Mouse (Mus musculus): ENCODE data around the gene Plekhh2. TPM values are rescaled to one million over a fixed set of nuclear protein-coding genes. Genes with fewer than 3 reads are reported as not detected.

Plekhh2 gene
- polyA plus RNA-seq, 1 experiment from 2014 or later, result 0.31 TPM

- no peaks in the 10 kb centered on the region for H3K27me3 ChIP-seq (ENCODE audit: insufficient read depth, low read length)
- H3K4me2 ChIP-seq (ENCODE audit: low read depth, low read length), result no peak overlapping the region
- H3K27ac ChIP-seq (ENCODE audit: low read depth), result no peak overlapping the region
- ATAC-seq (no peak), DNase-seq (no peak)
- H3K9me3 ChIP-seq (ENCODE audit: low read length), result no peaks in the 10 kb centered on the region
- WGBS (ENCODE audit: insufficient replicate concordance), result 86% methylated on average over 10 of the region's 10 CpGs
- H3K36me3 ChIP-seq (replicated peaks; ENCODE audit: insufficient read depth, low read length), result no peaks in the 10 kb centered on the region
- H3K4me1 ChIP-seq (ENCODE audit: insufficient read depth), result peaks cover 4% of the 10 kb centered on the region
- H3K9ac ChIP-seq (replicated peaks), result no peak overlapping the region
- no peak for TF ChIP-seq CTCF (IDR thresholded peaks at IDR 0.05; ENCODE audit: low read depth)
- TF ChIP-seq EP300 (IDR thresholded peaks at IDR 0.05; ENCODE audit: low read depth), result no peak
- H3K4me3 ChIP-seq (ENCODE audit: low read depth, low read length), result no peak overlapping the region
Measured at GRCm38 (mm10) chr17:84603709-84604420, 92.2 kb downstream of the Plekhh2 start.

DNA sequence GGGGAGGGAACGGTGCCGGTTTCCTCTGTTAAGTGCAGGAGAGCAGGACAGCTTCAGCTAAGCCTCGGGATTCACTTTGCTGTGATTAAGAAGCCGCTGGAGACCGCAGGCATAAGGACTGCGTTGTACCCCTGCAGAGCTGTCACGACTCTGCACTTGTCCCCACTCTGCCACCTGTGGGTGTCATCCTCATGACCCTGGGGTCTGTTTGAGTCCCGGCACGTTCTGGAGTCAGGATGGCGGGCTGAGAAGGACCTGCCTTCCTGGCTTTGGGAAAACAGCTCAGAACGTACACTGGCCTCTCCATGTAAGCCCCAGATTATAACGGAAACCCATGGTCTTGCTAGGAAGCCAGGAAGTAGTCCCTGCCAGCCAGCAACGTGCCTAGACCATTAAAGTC, 95.3 kb downstream of the Plekhh2 start:
- ATAC-seq (no peak), DNase-seq (no peak)
- Histone ChIP-seq H3K36me3 (replicated peaks; ENCODE audit: insufficient read depth, low read length) (no peaks in the 10 kb centered on the region), H3K4me2 (ENCODE audit: low read depth, low read length) (no peak overlapping the region), H3K4me3 (ENCODE audit: low read depth, low read length) (no peak overlapping the region), H3K9ac (replicated peaks) (no peak overlapping the region), H3K27me3 (ENCODE audit: insufficient read depth, low read length) (no peaks in the 10 kb centered on the region), H3K9me3 (ENCODE audit: low read length) (no peaks in the 10 kb centered on the region), H3K4me1 (ENCODE audit: insufficient read depth) (peaks cover 3% of the 10 kb centered on the region; the same call in 1 of the 2 replicates), H3K27ac (ENCODE audit: low read depth) (no peak overlapping the region)
- TF ChIP-seq CTCF (IDR thresholded peaks at IDR 0.05; ENCODE audit: low read depth) (no peak), EP300 (IDR thresholded peaks at IDR 0.05; ENCODE audit: low read depth) (no peak)
- WGBS (ENCODE audit: insufficient replicate concordance), result 52% methylated on average over 13 of the region's 13 CpGs

DNA sequence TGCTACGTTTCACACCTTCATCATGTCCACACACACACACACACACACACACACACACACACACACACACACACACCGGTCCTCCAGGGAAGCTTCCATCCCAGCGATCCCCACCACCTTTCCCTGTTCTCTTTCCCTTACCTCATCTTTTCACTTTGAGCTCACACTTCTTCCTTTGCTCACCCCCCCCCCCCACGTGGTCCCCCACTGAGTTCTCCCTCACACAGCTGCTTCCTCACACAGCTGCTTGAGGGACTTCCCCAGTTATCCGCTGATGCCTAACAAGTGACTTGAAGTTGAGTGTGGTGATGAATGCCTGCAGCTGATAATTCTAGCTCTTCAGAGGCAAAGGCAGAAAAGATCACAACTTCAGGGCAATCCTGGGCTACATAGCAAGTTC, 95.9 kb downstream of the Plekhh2 start:
- Histone ChIP-seq H3K36me3 (replicated peaks; ENCODE audit: insufficient read depth, low read length) (no peaks in the 10 kb centered on the region), H3K27ac (ENCODE audit: low read depth) (no peak overlapping the region), H3K4me3 (ENCODE audit: low read depth, low read length) (no peak overlapping the region), H3K27me3 (ENCODE audit: insufficient read depth, low read length) (no peaks in the 10 kb centered on the region), H3K4me1 (ENCODE audit: insufficient read depth) (peaks cover 6% of the 10 kb centered on the region; the same call in 1 of the 2 replicates), H3K9ac (replicated peaks) (no peak overlapping the region), H3K4me2 (ENCODE audit: low read depth, low read length) (no peak overlapping the region), H3K9me3 (ENCODE audit: low read length) (no peaks in the 10 kb centered on the region)
- no peak for DNase-seq
- no peak for ATAC-seq
- no peak for TF ChIP-seq CTCF (IDR thresholded peaks at IDR 0.05; ENCODE audit: low read depth)
- TF ChIP-seq EP300 (IDR thresholded peaks at IDR 0.05; ENCODE audit: low read depth), result no peak
- WGBS (ENCODE audit: insufficient replicate concordance), result 53% methylated on average over 5 of the region's 5 CpGs

DNA sequence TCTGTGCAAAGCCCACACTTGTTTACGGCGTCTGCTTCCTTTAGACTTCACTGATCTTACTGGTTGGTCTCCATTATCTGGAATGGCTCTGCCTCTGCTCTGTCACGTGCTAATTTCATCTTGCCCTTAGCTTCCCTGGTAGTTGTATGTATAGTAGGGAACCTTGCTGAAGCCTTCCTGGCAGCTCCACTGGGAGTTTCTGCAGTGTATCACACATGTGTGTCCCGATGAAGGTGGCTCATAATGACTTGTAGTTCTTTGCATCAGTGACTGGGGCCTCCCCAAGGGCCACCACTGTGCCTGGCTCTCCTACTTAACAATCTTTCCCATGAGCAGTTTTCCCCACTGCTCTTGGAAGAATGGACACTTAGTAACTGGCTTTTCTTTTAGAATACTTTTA, 96.9 kb downstream of the Plekhh2 start:
- Histone ChIP-seq H3K4me3 (ENCODE audit: low read depth, low read length) (no peak overlapping the region), H3K9me3 (ENCODE audit: low read length) (no peaks in the 10 kb centered on the region), H3K9ac (replicated peaks) (no peak overlapping the region), H3K36me3 (replicated peaks; ENCODE audit: insufficient read depth, low read length) (no peaks in the 10 kb centered on the region), H3K27me3 (ENCODE audit: insufficient read depth, low read length) (no peaks in the 10 kb centered on the region), H3K4me2 (ENCODE audit: low read depth, low read length) (no peak overlapping the region), H3K27ac (ENCODE audit: low read depth) (no peak overlapping the region), H3K4me1 (ENCODE audit: insufficient read depth) (peaks cover 6% of the 10 kb centered on the region; the same call in 1 of the 2 replicates)
- no peak for DNase-seq
- TF ChIP-seq CTCF (IDR thresholded peaks at IDR 0.05; ENCODE audit: low read depth) (no peak), EP300 (IDR thresholded peaks at IDR 0.05; ENCODE audit: low read depth) (no peak)
- 76% methylated on average over 4 of the region's 4 CpGs for WGBS (ENCODE audit: insufficient replicate concordance)
- no peak for ATAC-seq

GRCm38 (mm10) chr17:84611500-84611899, 99.8 kb downstream of the Plekhh2 start:
- DNase-seq, result no peak

DNA sequence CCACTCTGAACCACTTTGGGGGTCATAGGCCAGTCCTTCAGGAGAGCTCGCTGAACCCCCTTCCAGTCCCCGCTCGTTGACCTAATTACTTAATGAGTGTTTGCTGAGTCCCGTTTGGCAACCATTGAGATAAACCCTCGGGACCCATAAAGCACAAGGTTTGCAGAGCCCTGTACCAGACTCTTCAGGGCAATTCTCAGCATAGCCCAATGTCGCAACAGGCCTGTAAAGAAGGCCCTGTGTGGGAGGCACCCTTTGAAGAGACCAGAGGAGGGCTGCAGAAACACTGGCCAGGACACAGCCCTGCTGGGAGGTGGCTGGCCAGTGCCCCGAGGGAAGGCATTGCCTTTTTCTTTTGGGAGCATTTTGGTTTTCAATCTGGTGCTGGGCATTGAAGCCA, 100.3 kb downstream of the Plekhh2 start:
- Histone ChIP-seq H3K4me1 (ENCODE audit: insufficient read depth) (peaks cover 6% of the 10 kb centered on the region; the same call in 1 of the 2 replicates), H3K27ac (ENCODE audit: low read depth) (no peak overlapping the region), H3K9ac (replicated peaks) (no peak overlapping the region), H3K27me3 (ENCODE audit: insufficient read depth, low read length) (no peaks in the 10 kb centered on the region), H3K4me3 (ENCODE audit: low read depth, low read length) (no peak overlapping the region), H3K36me3 (replicated peaks; ENCODE audit: insufficient read depth, low read length) (no peaks in the 10 kb centered on the region), H3K4me2 (ENCODE audit: low read depth, low read length) (no peak overlapping the region), H3K9me3 (ENCODE audit: low read length) (no peaks in the 10 kb centered on the region)
- 53% methylated on average over 7 of the region's 7 CpGs for WGBS (ENCODE audit: insufficient replicate concordance)
- TF ChIP-seq EP300 (IDR thresholded peaks at IDR 0.05; ENCODE audit: low read depth) (no peak), CTCF (IDR thresholded peaks at IDR 0.05; ENCODE audit: low read depth) (no peak)
- DNase-seq (no peak), ATAC-seq (no peak)

More at GRCm38 (mm10) chr17:84611500-84611899, 99.8 kb downstream of the Plekhh2 start:
- Histone ChIP-seq H3K4me1 (ENCODE audit: insufficient read depth) (peaks cover 6% of the 10 kb centered on the region; the same call in 1 of the 2 replicates), H3K36me3 (replicated peaks; ENCODE audit: insufficient read depth, low read length) (no peaks in the 10 kb centered on the region), H3K9me3 (ENCODE audit: low read length) (no peaks in the 10 kb centered on the region), H3K27ac (ENCODE audit: low read depth) (no peak overlapping the region), H3K9ac (replicated peaks) (no peak overlapping the region), H3K27me3 (ENCODE audit: insufficient read depth, low read length) (no peaks in the 10 kb centered on the region), H3K4me2 (ENCODE audit: low read depth, low read length) (no peak overlapping the region), H3K4me3 (ENCODE audit: low read depth, low read length) (no peak overlapping the region)
- WGBS (ENCODE audit: insufficient replicate concordance), result 80% methylated on average over 9 of the region's 9 CpGs
- TF ChIP-seq EP300 (IDR thresholded peaks at IDR 0.05; ENCODE audit: low read depth) (no peak), CTCF (IDR thresholded peaks at IDR 0.05; ENCODE audit: low read depth) (no peak)
- ATAC-seq, result no peak
